Mouse (Mus musculus) myocyte (in vitro differentiated cells): ENCODE results near the gene B4galt3. TPM values are rescaled to one million over a fixed set of nuclear protein-coding genes. Genes with fewer than 3 reads are reported as not detected.

Source experiments
- H3K27me3 ChIP-seq: one replicate; pipeline ENCODE4 v1.6.1; 2011; ENCODE audit not compliant: control insufficient read depth, insufficient read depth, insufficient read length
- H3K36me3 ChIP-seq: one replicate; pipeline ENCODE4 v1.6.1; 2011; ENCODE audit not compliant: control insufficient read depth, insufficient read depth
- H3K4me2 ChIP-seq: one replicate; pipeline ENCODE4 v1.6.1; 2011; ENCODE audit warnings: low read depth, control low read depth
- H3K4me3 ChIP-seq: one replicate; pipeline ENCODE4 v1.5.1; 2011; ENCODE audit warnings: mild to moderate bottlenecking, control low read depth, moderate library complexity
- H3K79me2 ChIP-seq: one replicate; pipeline ENCODE4 v1.6.1; 2011; ENCODE audit not compliant: control insufficient read depth, insufficient read depth
- H3ac ChIP-seq: one replicate; pipeline ENCODE4 v1.6.1; 2011; ENCODE audit not compliant: control insufficient read depth, insufficient read length
- CEBPB ChIP-seq: IDR thresholded peaks from 2 replicates; pipeline ENCODE4 v1.6.1; 2011; ENCODE audit warnings: mild to moderate bottlenecking, moderate library complexity; ENCODE audit not compliant: poor library complexity, insufficient read depth, severe bottlenecking
- E2F4 ChIP-seq: IDR thresholded peaks from one replicate; pipeline ENCODE4 v1.6.1; 2011; ENCODE audit warnings: mild to moderate bottlenecking, control low read depth, moderate library complexity; ENCODE audit not compliant: insufficient read depth
- MAX ChIP-seq: IDR thresholded peaks from one replicate; pipeline ENCODE4 v1.6.1; 2011; ENCODE audit warnings: low read depth, mild to moderate bottlenecking, control low read depth
- MYOD1 ChIP-seq, 3 experiments: IDR thresholded peaks; one replicate each; pipeline ENCODE4 v1.6.1; 2011; ENCODE audit warnings: control low read depth in 2 of 3, low read depth in 2 of 3, mild to moderate bottlenecking in 2 of 3, moderate library complexity in 1 of 3; ENCODE audit not compliant: insufficient read length in 2 of 3, control insufficient read depth in 1 of 3
- MYOG ChIP-seq, 3 experiments: IDR thresholded peaks; one replicate each; pipeline ENCODE4 v1.6.1; 2011; ENCODE audit warnings: control low read depth in 2 of 3, low read depth in 2 of 3, mild to moderate bottlenecking in 2 of 3; ENCODE audit not compliant: insufficient read length in 2 of 3, control insufficient read depth in 1 of 3, insufficient read depth in 1 of 3
- POLR2A ChIP-seq: IDR thresholded peaks from one replicate; pipeline ENCODE4 v1.6.1; 2011; ENCODE audit warnings: low read depth, mild to moderate bottlenecking, control low read depth, moderate library complexity; ENCODE audit not compliant: insufficient read length
- POLR2AphosphoS2 ChIP-seq: IDR thresholded peaks from one replicate; pipeline ENCODE4 v1.6.1; 2011; ENCODE audit warnings: low read depth, control low read depth; ENCODE audit not compliant: insufficient read length
- REST ChIP-seq: IDR thresholded peaks from one replicate; pipeline ENCODE4 v1.6.1; 2011; ENCODE audit warnings: mild to moderate bottlenecking, control low read depth, moderate library complexity; ENCODE audit not compliant: insufficient read depth, insufficient read length
- SRF ChIP-seq: IDR thresholded peaks from one replicate; pipeline ENCODE4 v1.6.1; 2011; ENCODE audit warnings: low read depth; ENCODE audit not compliant: control insufficient read depth, insufficient read length
- TCF12 ChIP-seq: IDR thresholded peaks from one replicate; pipeline ENCODE4 v1.6.1; 2011; ENCODE audit warnings: mild to moderate bottlenecking, control low read depth; ENCODE audit not compliant: poor library complexity, insufficient read depth, severe bottlenecking
- TCF3 ChIP-seq: IDR thresholded peaks from one replicate; pipeline ENCODE4 v1.6.1; 2011; ENCODE audit warnings: low read depth, control low read depth; ENCODE audit not compliant: insufficient read length
- USF1 ChIP-seq: IDR thresholded peaks from one replicate; pipeline ENCODE4 v1.6.1; 2011; ENCODE audit warnings: low read depth, mild to moderate bottlenecking, control low read depth, moderate library complexity
- polyA plus RNA-seq: library from polyadenylated mRNA; unstranded; fragments of >200 nt; fragmentation: generic; extraction: Trizol; gene quantifications from one replicate; pipeline ENCODE4 v1.2.1, GENCODE M21; 2012; ENCODE audit warnings: missing spikeins

The B4galt3 gene
- polyA plus RNA-seq, 1 experiment: 19.3 TPM

- peaks cover 26% of the 10 kb centered on the region for H3K79me2 ChIP-seq
- H3K4me3 ChIP-seq: peak within 1 kb of the TSS; percentile 52
- H3K36me3 ChIP-seq: peaks cover 6% of the 10 kb centered on the region
- TF ChIP-seq REST (no peak), TCF12 (no peak), USF1 (no peak), POLR2A (peak; percentile 85), CEBPB (no peak), POLR2AphosphoS2 (peak; percentile 79), MYOG (IDR thresholded peaks at IDR 0.05; ENCODE audit: control insufficient read depth in 1 of 3, insufficient read depth in 1 of 3, insufficient read length in 2 of 3, low read depth in 2 of 3) (peak in 2 of 3 experiments; percentile 40 to 75), TCF3 (no peak), E2F4 (no peak), MYOD1 (IDR thresholded peaks at IDR 0.05; ENCODE audit: control insufficient read depth in 1 of 3, insufficient read length in 2 of 3, low read depth in 2 of 3) (peak in 1 of 3 experiments; percentile 53), MAX (no peak), SRF (no peak)
- H3ac ChIP-seq: peak within 1 kb of the TSS; percentile 27
- no peaks in the 10 kb centered on the region for H3K27me3 ChIP-seq
- H3K4me2 ChIP-seq: peak within 1 kb of the TSS; percentile 92
Measured at GRCm38 (mm10) chr1:171287136-171288081, 17.3 kb downstream of the B4galt3 start, which contains the start of gene Usp21. Usp21 (minus strand) TSS chr1:171287991.

GRCm38 (mm10) chr1:171288328-171288727 lies 18.2 kb downstream of the B4galt3 start:
- no peak for TF ChIP-seq MYOG (IDR thresholded peaks at IDR 0.05; ENCODE audit: control insufficient read depth in 1 of 3, insufficient read depth in 1 of 3, insufficient read length in 2 of 3, low read depth in 2 of 3)
- no peak for TF ChIP-seq TCF3
- TF ChIP-seq USF1: no peak
- TF ChIP-seq POLR2A: no peak
- no peak for TF ChIP-seq TCF12
- TF ChIP-seq SRF: no peak
- no peak for TF ChIP-seq E2F4
- no peak for TF ChIP-seq REST
- TF ChIP-seq CEBPB: no peak
- TF ChIP-seq MAX: no peak
- no peak for TF ChIP-seq MYOD1 (IDR thresholded peaks at IDR 0.05; ENCODE audit: control insufficient read depth in 1 of 3, insufficient read length in 2 of 3, low read depth in 2 of 3)
- TF ChIP-seq POLR2AphosphoS2: no peak
- no peaks in the 10 kb centered on the region for H3K27me3 ChIP-seq
- H3K36me3 ChIP-seq: peaks cover 6% of the 10 kb centered on the region
- H3K4me2 ChIP-seq: peak overlapping the region; percentile 57
- H3K4me3 ChIP-seq: peak overlapping the region; percentile 52
- peaks cover 35% of the 10 kb centered on the region for H3K79me2 ChIP-seq
- H3ac ChIP-seq: peak overlapping the region; percentile 27

GRCm38 (mm10) chr1:171293351-171293750 lies 23.2 kb downstream of the B4galt3 start:
- H3ac ChIP-seq: no peak overlapping the region
- TF ChIP-seq USF1: no peak
- TF ChIP-seq CEBPB: no peak
- no peak for TF ChIP-seq POLR2AphosphoS2
- TF ChIP-seq MYOG (IDR thresholded peaks at IDR 0.05; ENCODE audit: control insufficient read depth in 1 of 3, insufficient read depth in 1 of 3, insufficient read length in 2 of 3, low read depth in 2 of 3): no peak
- TF ChIP-seq E2F4: no peak
- peaks cover 3% of the 10 kb centered on the region for H3K36me3 ChIP-seq
- peak overlapping the region; percentile 94 for H3K4me2 ChIP-seq
- H3K4me3 ChIP-seq: peak overlapping the region; percentile 88
- peaks cover 35% of the 10 kb centered on the region for H3K79me2 ChIP-seq
- H3K27me3 ChIP-seq: no peaks in the 10 kb centered on the region

- H3K79me2 ChIP-seq: peaks cover 35% of the 10 kb centered on the region
- no peaks in the 10 kb centered on the region for H3K27me3 ChIP-seq
- peak overlapping the region; percentile 66 for H3ac ChIP-seq
- peak overlapping the region; percentile 94 for H3K4me2 ChIP-seq
- TF ChIP-seq TCF3 (no peak), USF1 (no peak), REST (no peak), TCF12 (no peak), SRF (no peak), POLR2AphosphoS2 (no peak), MAX (no peak), MYOG (IDR thresholded peaks at IDR 0.05; ENCODE audit: control insufficient read depth in 1 of 3, insufficient read depth in 1 of 3, insufficient read length in 2 of 3, low read depth in 2 of 3) (no peak), MYOD1 (IDR thresholded peaks at IDR 0.05; ENCODE audit: control insufficient read depth in 1 of 3, insufficient read length in 2 of 3, low read depth in 2 of 3) (no peak), CEBPB (no peak), E2F4 (no peak), POLR2A (no peak)
- peaks cover 3% of the 10 kb centered on the region for H3K36me3 ChIP-seq
- peak overlapping the region; percentile 88 for H3K4me3 ChIP-seq
Measured at GRCm38 (mm10) chr1:171293906-171294297, 23.8 kb downstream of the B4galt3 start.
